Mouse (Mus musculus) midbrain, embryonic 16.5 days (tissue): ENCODE data around the gene 4931406C07Rik. TPM values are rescaled to one million over a fixed set of nuclear protein-coding genes. Genes with fewer than 3 reads are reported as not detected.
A peak's percentile ranks its signal among the peaks of the same experiment; 100 is the strongest.
"Not testable (repeated sequence)": the region's sequence is repeated elsewhere in the genome, so short reads cannot be mapped to it uniquely, and the experiment has no call there.

Experiments used
- ATAC-seq: fragments of 200-750 bp; cut with Nextera tagmentation; 2 replicates; pipeline ENCODE4 v1.8.0; 2017; ENCODE audit warnings: moderate TSS enrichment
- H3K27ac ChIP-seq: fragments of 300-500 bp; sonication (generic); 2 replicates; pipeline ENCODE4 v1.5.1; 2014; ENCODE audit warnings: mild to moderate bottlenecking, low read length, mixed read lengths
- H3K27me3 ChIP-seq: fragments of 300-500 bp; sonication (generic); 2 replicates; pipeline ENCODE4 v1.6.1; 2014; ENCODE audit warnings: low read depth, low read length, mixed read lengths; ENCODE audit not compliant: control insufficient read depth, insufficient read depth
- H3K36me3 ChIP-seq: fragments of 300-500 bp; sonication (generic); 2 replicates; pipeline ENCODE4 v1.6.1; 2014; ENCODE audit warnings: mild to moderate bottlenecking, low read length, moderate library complexity, mixed read lengths; ENCODE audit not compliant: control insufficient read depth, insufficient read depth
- H3K4me1 ChIP-seq: fragments of 300-500 bp; sonication (generic); 2 replicates; pipeline ENCODE4 v1.6.1; 2014; ENCODE audit warnings: mild to moderate bottlenecking, low read length, mixed read lengths; ENCODE audit not compliant: control insufficient read depth, insufficient read depth
- H3K4me2 ChIP-seq: fragments of 300-500 bp; sonication (generic); 2 replicates; pipeline ENCODE4 v1.6.1; 2014; ENCODE audit warnings: mild to moderate bottlenecking, low read length, mixed read lengths
- H3K4me3 ChIP-seq: fragments of 300-500 bp; sonication (generic); 2 replicates; pipeline ENCODE4 v1.5.1; 2014; ENCODE audit warnings: low read depth, mild to moderate bottlenecking, low read length, moderate library complexity, mixed read lengths
- H3K9ac ChIP-seq: fragments of 300-500 bp; sonication (generic); 2 replicates; pipeline ENCODE4 v1.6.1; 2014; ENCODE audit warnings: low read depth, low read length, mixed read lengths
- H3K9me3 ChIP-seq: fragments of 300-500 bp; sonication (generic); replicated peaks from 2 replicates; pipeline ENCODE4 v1.6.1; 2014; ENCODE audit warnings: mild to moderate bottlenecking, low read length, mixed read lengths; ENCODE audit not compliant: control insufficient read depth, poor library complexity, severe bottlenecking
- WGBS: fragments of 180-500 bp; shearing (Covaris S2); extraction: QIAGEN DNeasy Blood & Tissue Kit; methylation state at CpG from one replicate; pipeline ENCODE4 v1.1.7; 2014; 5-methylcytosine and 5-hydroxymethylcytosine counted together
- polyA plus RNA-seq: library from polyadenylated mRNA; unstranded; fragments of >200 nt; fragmentation: Nextera tagmentation; extraction: Ambion mirVana; gene quantifications from 2 replicates; pipeline ENCODE4 v1.2.1, GENCODE M21; 2015

4931406C07Rik gene
- polyA plus RNA-seq, 1 experiment from 2014 or later = 13.9 TPM

DNA sequence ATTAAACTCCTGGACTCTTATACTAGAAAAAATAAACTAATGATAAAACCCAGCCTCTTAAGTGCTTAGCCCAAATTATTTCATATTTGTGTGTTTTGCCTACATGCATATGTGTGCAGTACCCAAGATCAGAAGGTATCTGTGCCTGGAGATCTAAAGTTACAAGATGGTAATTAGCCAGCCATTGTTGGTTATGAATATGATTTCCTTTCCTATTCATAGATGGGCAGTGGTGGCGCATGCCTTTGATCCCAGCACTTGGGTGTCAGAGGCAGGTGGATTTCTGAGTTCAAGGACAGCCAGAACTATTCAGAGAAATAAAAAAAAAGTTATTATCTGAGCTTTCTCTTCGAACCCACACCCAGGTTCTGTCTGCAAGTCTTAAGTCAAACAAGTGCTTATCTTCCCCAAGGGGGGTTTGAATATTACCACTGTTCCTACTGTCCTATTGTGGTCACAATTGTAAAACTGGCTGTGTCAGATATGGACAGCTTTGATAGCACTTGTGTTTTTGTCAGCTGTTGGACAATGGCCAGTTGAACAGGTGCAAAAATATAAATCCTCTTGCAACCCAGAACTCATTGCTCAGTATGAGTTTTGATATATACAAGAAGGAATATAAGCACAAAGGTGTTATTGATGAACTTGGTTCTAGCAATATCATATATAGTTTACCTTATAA, 5.9 kb upstream of the 4931406C07Rik start:
- Histone ChIP-seq H3K27ac (no peak overlapping the region), H3K4me3 (no peak overlapping the region), H3K9ac (no peak overlapping the region), H3K27me3 (no peaks in the 10 kb centered on the region), H3K4me1 (peaks cover 17% of the 10 kb centered on the region), H3K4me2 (no peak overlapping the region), H3K9me3 (no peaks in the 10 kb centered on the region), H3K36me3 (peaks cover 46% of the 10 kb centered on the region)
- no peak for ATAC-seq
- 89% methylated on average over 2 of the region's 2 CpGs for WGBS

DNA sequence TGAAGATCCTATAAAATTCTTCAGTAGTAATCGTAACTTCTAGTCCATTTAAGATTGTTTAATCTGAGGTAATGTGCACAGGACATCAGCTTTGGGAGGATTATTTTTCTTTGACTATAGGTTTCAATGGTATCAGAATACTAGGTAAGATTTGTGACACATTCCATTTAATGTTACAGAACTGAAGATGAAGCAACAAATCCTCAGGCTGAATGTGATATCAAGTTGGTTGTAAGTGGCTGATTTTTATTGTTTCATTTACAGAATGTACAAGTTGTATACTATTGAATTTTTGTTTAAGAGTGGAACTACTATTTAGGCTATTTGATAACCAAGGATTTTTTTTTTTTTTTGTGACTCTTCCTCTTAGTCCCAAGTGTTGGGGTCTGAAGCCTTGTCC, 3.9 kb upstream of the 4931406C07Rik start:
- no peak for ATAC-seq
- WGBS = 93% methylated on average over 1 of the region's 1 CpGs
- no peak overlapping the region for H3K27ac ChIP-seq
- H3K36me3 ChIP-seq = peaks cover 37% of the 10 kb centered on the region
- H3K4me2 ChIP-seq = no peak overlapping the region
- H3K9ac ChIP-seq = no peak overlapping the region
- no peak overlapping the region for H3K4me3 ChIP-seq
- H3K4me1 ChIP-seq = peaks cover 25% of the 10 kb centered on the region
- H3K27me3 ChIP-seq = no peaks in the 10 kb centered on the region
- no peaks in the 10 kb centered on the region for H3K9me3 ChIP-seq

DNA sequence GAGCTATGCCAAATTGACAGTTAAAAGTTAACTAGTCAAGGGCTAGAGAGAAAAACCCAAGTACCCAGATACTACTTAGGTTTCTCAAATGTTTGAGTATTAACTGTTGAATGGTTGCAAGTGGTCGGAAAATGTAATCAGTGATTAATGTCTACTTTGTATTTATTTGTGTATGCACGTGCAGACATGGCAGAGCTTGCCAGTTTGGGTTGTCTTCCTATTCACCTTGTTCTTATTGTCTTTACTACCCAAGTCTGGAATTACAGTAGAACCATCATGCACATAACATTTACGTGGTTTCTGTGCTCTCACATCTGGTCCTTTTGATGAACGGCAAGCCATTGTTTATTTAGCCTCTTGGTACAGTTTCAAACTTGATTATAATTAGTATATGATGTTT, 3.2 kb upstream of the 4931406C07Rik start:
- peaks cover 30% of the 10 kb centered on the region for H3K36me3 ChIP-seq
- H3K4me1 ChIP-seq = peaks cover 25% of the 10 kb centered on the region
- no peak overlapping the region for H3K9ac ChIP-seq
- H3K27ac ChIP-seq = no peak overlapping the region
- 85% methylated on average over 4 of the region's 4 CpGs for WGBS
- no peak for ATAC-seq
- H3K4me2 ChIP-seq = no peak overlapping the region
- H3K9me3 ChIP-seq = no peaks in the 10 kb centered on the region
- H3K27me3 ChIP-seq = no peaks in the 10 kb centered on the region
- H3K4me3 ChIP-seq = no peak overlapping the region

DNA sequence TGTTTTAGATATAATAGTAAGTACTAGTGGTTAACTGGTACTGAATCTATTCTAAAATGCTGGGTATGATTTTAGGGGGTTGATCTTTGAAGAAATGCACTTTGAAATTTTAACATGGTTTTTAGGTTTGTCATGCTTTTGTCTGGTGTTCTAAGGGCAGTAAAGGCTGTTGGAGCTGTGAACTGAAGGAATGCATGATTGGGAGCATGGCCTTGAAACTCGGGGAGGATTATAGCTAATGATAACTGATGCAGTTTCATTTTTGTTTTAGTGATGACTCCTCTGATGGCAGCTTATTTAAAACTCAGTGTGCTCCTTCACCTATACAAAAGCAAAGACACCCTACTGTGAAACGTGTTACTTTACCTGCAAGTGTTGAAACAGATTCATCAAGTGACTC, 2.0 kb upstream of the 4931406C07Rik start:
- no peak for ATAC-seq

DNA sequence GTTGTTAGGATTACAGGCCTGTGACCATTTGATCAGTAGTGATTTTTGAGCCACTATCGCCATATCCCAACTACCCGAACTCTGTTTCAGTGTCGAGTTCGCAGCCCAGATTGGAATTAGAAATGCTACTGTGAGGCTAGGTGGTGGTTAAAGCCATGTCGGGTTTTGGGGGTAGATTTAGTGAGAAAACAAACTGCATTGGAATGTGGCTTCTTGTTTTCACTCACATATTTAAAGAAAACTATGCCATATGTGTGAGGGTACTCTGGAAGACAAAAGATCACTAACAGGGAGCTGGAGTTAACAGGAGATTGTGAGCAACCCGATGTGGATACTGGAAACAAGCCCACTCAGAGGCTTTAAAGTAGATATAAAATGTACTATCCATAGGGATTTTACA, 1.0 kb upstream of the 4931406C07Rik start:
- H3K27me3 ChIP-seq = no peaks in the 10 kb centered on the region
- peak overlapping the region; percentile 78 for H3K4me2 ChIP-seq
- ATAC-seq = no peak
- peak overlapping the region; percentile 94 for H3K4me3 ChIP-seq
- no peak overlapping the region for H3K27ac ChIP-seq
- peak overlapping the region; percentile 98 for H3K9ac ChIP-seq
- peaks cover 25% of the 10 kb centered on the region for H3K4me1 ChIP-seq
- peaks cover 13% of the 10 kb centered on the region for H3K36me3 ChIP-seq
- no peaks in the 10 kb centered on the region for H3K9me3 ChIP-seq
- WGBS = 12% methylated on average over 6 of the region's 6 CpGs

More for the DNA sequence above, 2.0 kb upstream of the 4931406C07Rik start:
- WGBS = 51% methylated on average over 2 of the region's 2 CpGs
- Histone ChIP-seq H3K9me3 (no peaks in the 10 kb centered on the region), H3K4me2 (no peak overlapping the region), H3K27me3 (no peaks in the 10 kb centered on the region), H3K4me1 (peaks cover 25% of the 10 kb centered on the region), H3K9ac (no peak overlapping the region), H3K27ac (no peak overlapping the region), H3K4me3 (no peak overlapping the region), H3K36me3 (peaks cover 19% of the 10 kb centered on the region)

DNA sequence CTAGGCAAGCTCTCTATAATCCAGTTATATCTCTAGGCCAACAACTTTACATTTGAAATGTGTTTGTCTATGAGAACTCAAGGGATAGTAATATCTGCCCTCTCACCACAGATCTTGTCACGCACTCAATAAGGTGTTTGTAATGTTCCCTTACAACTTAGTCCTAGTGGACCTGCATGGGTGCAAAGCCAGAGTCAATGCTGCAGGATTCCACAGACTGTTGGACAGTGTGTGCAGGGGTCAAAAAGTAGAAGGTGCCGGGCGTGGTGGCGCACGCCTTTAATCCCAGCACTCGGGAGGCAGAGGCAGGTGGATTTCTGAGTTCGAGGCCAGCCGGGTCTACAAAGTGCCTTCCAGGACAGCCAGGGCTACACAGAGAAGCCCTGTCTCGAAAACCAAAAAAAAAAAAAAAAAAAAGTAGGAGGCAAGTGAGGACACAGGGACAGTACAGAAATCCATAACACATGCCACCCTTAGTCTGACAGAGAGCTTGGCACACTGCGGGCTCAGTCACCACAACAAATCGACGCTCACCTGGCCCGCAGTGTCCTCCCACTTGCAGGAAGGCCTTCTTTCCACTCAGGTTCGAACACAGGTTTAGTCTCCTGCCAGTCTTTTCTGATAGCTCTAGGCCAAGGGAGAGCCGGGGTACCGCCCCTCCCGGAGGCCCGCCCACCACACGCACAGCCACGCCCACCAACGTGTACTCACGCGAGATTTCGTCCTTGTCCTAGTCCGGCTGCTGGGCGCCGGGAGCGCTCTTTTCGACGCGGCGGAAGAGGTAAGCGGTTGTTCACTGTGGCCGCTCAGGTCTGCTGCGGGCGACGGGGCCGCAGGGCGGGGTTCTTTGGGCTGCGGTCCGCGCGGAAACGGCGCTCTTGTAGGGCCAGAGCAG, 498 bp downstream of the 4931406C07Rik start, which contains the start of gene Taf1d:
TSS of gene Taf1d (plus strand) at position 712 of the 895 bp plus-strand sequence.
- Histone ChIP-seq H3K4me3 (peak within 1 kb of the TSS; percentile 94), H3K27me3 (no peaks in the 10 kb centered on the region), H3K4me1 (peaks cover 25% of the 10 kb centered on the region), H3K9ac (peak within 1 kb of the TSS; percentile 98), H3K4me2 (peak within 1 kb of the TSS; percentile 78), H3K9me3 (no peaks in the 10 kb centered on the region), H3K27ac (peak within 1 kb of the TSS; percentile 91), H3K36me3 (peaks cover 6% of the 10 kb centered on the region; the same call in 1 of the 2 replicates)
- WGBS = 14% methylated on average over 45 of the region's 45 CpGs
- peak; percentile 99 for ATAC-seq

DNA sequence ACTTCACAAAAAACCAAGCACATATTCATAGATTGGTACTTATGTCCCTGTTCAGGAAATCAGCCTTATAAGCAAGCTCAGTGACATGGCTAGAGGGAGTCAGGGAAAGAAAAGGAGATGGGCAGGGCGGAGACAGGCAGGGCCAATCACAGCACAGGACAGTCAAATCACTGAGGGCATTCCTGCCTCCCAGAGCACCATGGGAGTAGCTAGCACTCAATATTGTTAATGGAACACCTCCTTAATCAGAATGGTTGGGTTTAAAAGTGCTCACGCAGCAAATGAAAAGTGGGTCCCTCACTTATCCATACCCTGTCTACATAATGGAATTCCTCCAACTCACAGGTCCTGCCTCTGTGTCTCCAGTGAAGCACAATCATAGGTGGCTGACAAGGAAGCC, 3.4 kb downstream of the 4931406C07Rik start:
- WGBS = 79% methylated on average over 2 of the region's 2 CpGs
- H3K4me2 ChIP-seq = no peak overlapping the region
- peaks cover 15% of the 10 kb centered on the region for H3K4me1 ChIP-seq
- H3K27me3 ChIP-seq = no peaks in the 10 kb centered on the region
- H3K36me3 ChIP-seq = no peaks in the 10 kb centered on the region
- H3K27ac ChIP-seq = no peak overlapping the region
- no peak for ATAC-seq
- H3K9me3 ChIP-seq = no peaks in the 10 kb centered on the region
- no peak overlapping the region for H3K9ac ChIP-seq
- H3K4me3 ChIP-seq = no peak overlapping the region

DNA sequence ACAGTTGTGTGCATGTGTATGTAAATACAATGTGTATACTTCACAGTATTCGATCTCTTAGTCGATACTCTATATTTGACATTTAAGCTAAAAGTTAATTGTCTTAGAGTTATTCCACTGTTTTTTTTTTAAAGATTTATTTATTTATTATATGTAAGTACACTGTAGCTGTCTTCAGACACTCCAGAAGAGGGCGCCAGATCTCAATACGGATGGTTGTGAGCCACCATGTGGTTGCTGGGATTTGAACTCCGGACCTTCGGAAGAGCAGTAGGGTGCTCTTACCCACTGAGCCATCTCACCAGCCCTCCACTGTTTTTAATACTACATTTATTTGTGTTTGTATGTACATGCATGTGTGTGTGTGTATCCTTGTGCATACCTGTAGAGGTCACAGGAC, 4.2 kb downstream of the 4931406C07Rik start:
- H3K36me3 ChIP-seq, ATAC-seq, H3K27me3 ChIP-seq, H3K9ac ChIP-seq, H3K9me3 ChIP-seq, H3K4me1 ChIP-seq, H3K4me2 ChIP-seq, H3K4me3 ChIP-seq, H3K27ac ChIP-seq: not testable (repeated sequence)
- 82% methylated on average over 6 of the region's 6 CpGs for WGBS

DNA sequence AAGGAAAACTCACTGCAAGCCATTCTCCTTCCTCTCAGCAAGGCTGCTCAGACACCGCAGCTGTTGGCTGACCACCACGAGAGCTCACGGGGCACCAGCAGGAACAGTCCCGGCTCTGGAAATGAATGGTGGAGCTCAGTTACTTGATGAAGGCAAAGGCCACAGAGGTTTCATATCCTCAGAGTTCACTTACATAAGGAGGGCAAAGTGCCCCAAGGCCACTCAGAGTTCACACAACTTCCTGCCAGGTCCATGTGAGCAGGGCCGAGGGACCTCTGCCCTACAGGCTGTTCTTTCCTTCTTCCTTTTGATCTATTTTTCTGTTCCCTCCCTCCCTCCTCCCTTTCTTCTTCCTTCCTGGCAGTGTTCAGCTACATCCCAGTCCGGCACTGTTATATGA, 4.8 kb downstream of the 4931406C07Rik start:
- no peaks in the 10 kb centered on the region for H3K27me3 ChIP-seq
- no peak for ATAC-seq
- H3K9me3 ChIP-seq = no peaks in the 10 kb centered on the region
- H3K4me1 ChIP-seq = peaks cover 2% of the 10 kb centered on the region; the same call in 1 of the 2 replicates
- H3K9ac ChIP-seq = no peak overlapping the region
- WGBS = 63% methylated on average over 6 of the region's 6 CpGs
- H3K4me3 ChIP-seq = no peak overlapping the region
- H3K4me2 ChIP-seq = no peak overlapping the region
- H3K36me3 ChIP-seq = 0 out of 2 replicates have a peak, but pooled peaks cover under 1% of the 10 kb centered on the region
- H3K27ac ChIP-seq = peak overlapping the region; percentile 1; the same call in 1 of the 2 replicates
